Mouse (Mus musculus): ENCODE data around the gene Relb.

DNA sequence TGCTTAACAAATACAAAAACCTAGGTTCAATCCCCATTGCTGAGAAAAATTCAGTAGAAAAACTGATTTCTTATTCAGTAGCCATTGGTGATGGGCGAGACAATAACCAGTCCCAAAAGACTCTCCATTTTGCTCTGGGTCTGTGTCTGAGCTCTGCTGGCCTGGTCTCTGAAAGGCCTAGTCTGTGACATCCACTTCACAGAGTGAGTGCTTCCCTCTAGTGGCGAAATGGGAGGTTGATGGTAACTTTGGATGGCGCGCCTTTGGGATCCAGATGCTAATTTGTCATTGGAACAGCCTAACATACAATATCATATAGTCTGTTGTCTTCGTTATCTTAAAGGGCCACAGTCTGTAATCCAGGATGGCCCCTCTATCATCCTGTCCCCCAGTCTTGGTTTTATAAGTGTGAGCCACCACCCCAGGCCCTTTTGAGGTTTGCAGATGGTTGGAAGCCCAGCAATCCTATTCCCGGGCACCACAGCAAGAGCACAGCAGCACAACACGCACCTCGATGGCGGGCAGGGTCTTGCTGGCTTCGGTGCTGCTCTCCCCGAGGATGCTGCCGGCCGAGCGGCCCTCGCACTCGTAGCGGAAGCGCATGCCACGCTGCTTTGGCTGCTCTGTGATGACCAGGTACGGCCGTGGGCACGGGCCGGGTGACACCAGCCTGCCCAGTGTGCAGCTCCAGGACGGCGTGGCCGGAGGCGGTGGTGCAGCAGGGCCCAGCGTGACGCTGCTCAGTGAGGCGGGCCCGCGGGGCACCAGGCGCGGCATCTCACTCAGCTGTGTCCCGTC, 10.0 kb downstream of the Relb start:
- TF ChIP-seq POLR2A (IDR thresholded peaks at IDR 0.05; ENCODE audit: borderline replicate concordance, extremely low read depth, insufficient read depth, insufficient read length, poor library complexity, severe bottlenecking) (no peak), CTCF (IDR thresholded peaks at IDR 0.05; ENCODE audit: borderline replicate concordance, extremely low read depth, insufficient read depth, insufficient read length) (peak; percentile 86; the same call in 1 of the 2 replicates)

Measured in brain, embryonic 14.5 days (tissue).